Mouse (Mus musculus) intestine, embryonic 15.5 days (tissue): ENCODE measurements at regions not wholly inside any gene's neighbourhood (a gene's known extent, or its start where the extent isn't known, plus 50 kb on each side); places are given as distances from the start of the nearest gene placed in this dataset.
A peak's percentile ranks its signal among the peaks of the same experiment; 100 is the strongest.

Experiments used
- ATAC-seq: fragments of 200-750 bp; cut with Nextera tagmentation; 2 replicates; pipeline ENCODE4 v1.8.0; 2017; ENCODE audit warnings: moderate TSS enrichment, moderate library complexity
- H3K27ac ChIP-seq: fragments of 300-500 bp; sonication (generic); 2 replicates; pipeline ENCODE4 v1.5.1; 2015; ENCODE audit warnings: mild to moderate bottlenecking, inconsistent platforms
- H3K27me3 ChIP-seq: fragments of 300-500 bp; sonication (generic); replicated peaks from 2 replicates; pipeline ENCODE4 v1.6.1; 2015; ENCODE audit warnings: inconsistent platforms
- H3K36me3 ChIP-seq: fragments of 300-500 bp; sonication (generic); 2 replicates; pipeline ENCODE4 v1.6.1; 2015; ENCODE audit warnings: inconsistent platforms
- H3K4me1 ChIP-seq: fragments of 300-500 bp; sonication (generic); replicated peaks from 2 replicates; pipeline ENCODE4 v1.6.1; 2015; ENCODE audit warnings: inconsistent platforms
- H3K4me2 ChIP-seq: fragments of 300-500 bp; sonication (generic); replicated peaks from 2 replicates; pipeline ENCODE4 v1.6.1; 2015; ENCODE audit warnings: mild to moderate bottlenecking, inconsistent platforms
- H3K4me3 ChIP-seq: fragments of 300-500 bp; sonication (generic); replicated peaks from 2 replicates; pipeline ENCODE4 v1.5.1; 2015; ENCODE audit warnings: inconsistent platforms
- H3K9ac ChIP-seq: fragments of 300-500 bp; sonication (generic); 2 replicates; pipeline ENCODE4 v1.6.1; 2015; ENCODE audit warnings: inconsistent platforms
- H3K9me3 ChIP-seq: fragments of 300-500 bp; sonication (generic); 2 replicates; pipeline ENCODE4 v1.6.1; 2016; ENCODE audit warnings: inconsistent platforms
- WGBS: fragments of 180-500 bp; shearing (Covaris S2); methylation state at CpG from one replicate; pipeline ENCODE4 v1.1.7; 2015; 5-methylcytosine and 5-hydroxymethylcytosine counted together

DNA sequence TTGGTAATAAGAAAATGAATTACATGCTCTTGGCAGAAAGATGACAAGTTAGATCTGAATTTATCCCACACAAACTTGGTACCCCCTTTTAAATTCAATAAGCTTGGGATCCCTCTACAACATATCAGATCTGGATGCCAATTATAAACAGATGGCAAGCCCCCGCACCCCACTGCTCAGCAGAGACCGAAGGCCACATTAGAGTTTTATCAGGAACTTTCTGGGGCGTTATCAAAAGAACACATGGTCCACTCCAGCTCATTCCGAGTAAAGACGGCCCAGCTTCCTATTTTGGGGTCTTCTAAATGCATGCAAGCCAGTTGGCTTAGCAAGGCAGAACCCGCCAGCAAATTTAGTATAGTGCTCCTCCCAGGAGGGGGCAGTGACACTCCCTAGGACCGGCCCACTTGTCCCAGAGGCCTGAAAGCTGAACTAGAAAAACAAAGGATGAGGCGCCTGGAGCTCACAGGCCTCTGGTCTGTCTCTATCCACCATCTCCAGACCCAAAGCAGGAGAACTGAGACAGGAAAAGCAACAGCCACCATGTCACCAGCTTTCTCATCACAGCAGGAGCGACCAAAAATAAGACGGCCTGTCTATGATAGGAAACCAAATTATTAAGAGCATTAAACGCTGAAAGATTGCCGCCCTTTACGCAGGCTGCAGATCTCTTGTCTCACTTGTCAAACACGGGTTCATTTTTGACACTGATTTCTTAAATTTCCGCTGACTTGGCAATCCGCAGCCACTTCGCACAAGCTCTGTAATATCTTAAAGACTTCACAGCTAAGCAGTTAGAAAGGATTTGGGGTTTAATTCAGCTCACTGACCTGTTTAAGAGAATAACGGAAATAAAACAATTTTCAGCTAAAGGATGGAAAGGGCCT, 117.2 kb upstream of the Satb2 start:
- no peaks in the 10 kb centered on the region for H3K27me3 ChIP-seq
- ATAC-seq, result no peak
- H3K4me1 ChIP-seq, result no peaks in the 10 kb centered on the region; the same call in 1 of the 2 replicates
- no peak overlapping the region for H3K4me3 ChIP-seq
- WGBS, result 64% methylated on average over 18 of the region's 18 CpGs
- H3K9ac ChIP-seq, result no peak overlapping the region
- H3K4me2 ChIP-seq, result no peak overlapping the region
- H3K9me3 ChIP-seq, result no peaks in the 10 kb centered on the region
- no peaks in the 10 kb centered on the region for H3K36me3 ChIP-seq
- no peak overlapping the region for H3K27ac ChIP-seq

- Histone ChIP-seq H3K4me2 (no peak overlapping the region), H3K4me1 (no peaks in the 10 kb centered on the region; the same call in 1 of the 2 replicates), H3K36me3 (no peaks in the 10 kb centered on the region), H3K9ac (no peak overlapping the region), H3K27ac (no peak overlapping the region), H3K9me3 (no peaks in the 10 kb centered on the region), H3K4me3 (no peak overlapping the region), H3K27me3 (no peaks in the 10 kb centered on the region)
- peak; percentile 12; the same call in 1 of the 2 replicates for ATAC-seq
- 47% methylated on average over 4 of the region's 4 CpGs for WGBS
Measured at GRCm38 (mm10) chr1:57096248-57096600, 117.8 kb upstream of the Satb2 start.

GRCm38 (mm10) chr1:57096740-57097139, 118.3 kb upstream of the Satb2 start:
- Histone ChIP-seq H3K27ac (no peak overlapping the region), H3K4me2 (no peak overlapping the region), H3K9me3 (no peaks in the 10 kb centered on the region), H3K36me3 (no peaks in the 10 kb centered on the region), H3K4me1 (no peaks in the 10 kb centered on the region; the same call in 1 of the 2 replicates), H3K4me3 (no peak overlapping the region), H3K9ac (no peak overlapping the region), H3K27me3 (no peaks in the 10 kb centered on the region)
- ATAC-seq, result no peak
- WGBS, result 50% methylated on average over 8 of the region's 8 CpGs

DNA sequence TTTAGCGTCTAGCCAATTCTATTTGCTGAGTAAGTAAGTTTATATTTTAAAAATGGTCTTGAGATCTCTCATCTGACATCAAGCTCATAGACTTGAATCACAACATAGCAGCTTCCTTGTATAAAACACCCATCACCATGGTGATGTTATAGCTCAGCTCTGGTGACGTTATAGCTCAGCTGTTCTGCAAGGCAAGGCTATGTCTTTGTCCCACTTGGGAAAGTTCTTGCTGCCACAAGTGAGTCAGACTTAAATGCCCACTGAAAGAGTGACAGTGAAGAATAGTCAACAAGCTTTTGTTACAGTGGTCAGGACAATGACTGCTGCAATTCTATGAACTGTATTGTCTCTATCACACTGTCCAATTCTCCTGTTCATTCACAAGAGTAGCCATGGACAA, 122.2 kb upstream of the Satb2 start:
- H3K27me3 ChIP-seq, result no peaks in the 10 kb centered on the region
- no peak overlapping the region for H3K4me2 ChIP-seq
- 71% methylated on average over 2 of the region's 2 CpGs for WGBS
- H3K9me3 ChIP-seq, result no peaks in the 10 kb centered on the region
- ATAC-seq, result no peak
- H3K27ac ChIP-seq, result no peak overlapping the region
- H3K4me1 ChIP-seq, result no peaks in the 10 kb centered on the region; the same call in 1 of the 2 replicates
- no peak overlapping the region for H3K4me3 ChIP-seq
- H3K9ac ChIP-seq, result no peak overlapping the region
- no peaks in the 10 kb centered on the region for H3K36me3 ChIP-seq

GRCm38 (mm10) chr1:57107308-57107707, 128.9 kb upstream of the Satb2 start:
- Histone ChIP-seq H3K9ac (no peak overlapping the region), H3K27me3 (no peaks in the 10 kb centered on the region), H3K27ac (no peak overlapping the region), H3K4me1 (no peaks in the 10 kb centered on the region), H3K9me3 (no peaks in the 10 kb centered on the region), H3K36me3 (no peaks in the 10 kb centered on the region), H3K4me2 (no peak overlapping the region), H3K4me3 (no peak overlapping the region)
- ATAC-seq, result no peak
- 66% methylated on average over 10 of the region's 10 CpGs for WGBS

DNA sequence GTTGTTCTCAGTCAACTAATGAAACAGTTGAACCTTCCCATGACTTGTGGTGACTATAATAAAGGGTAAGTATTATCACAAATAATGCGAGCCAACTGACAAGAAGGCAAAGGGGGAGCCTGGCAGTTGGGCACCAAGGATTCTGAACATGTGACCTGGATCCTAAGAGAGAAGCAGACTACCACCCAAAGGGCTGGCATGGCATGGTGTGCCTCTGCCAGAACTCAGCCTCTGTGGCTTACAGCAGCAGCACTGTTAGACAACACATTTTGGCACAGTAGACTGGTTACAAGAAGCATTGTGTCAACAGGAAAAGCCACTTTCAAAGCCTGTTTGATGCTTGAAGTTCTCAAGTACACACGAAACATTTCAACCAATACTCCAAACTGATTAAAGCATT, 142.2 kb upstream of the Satb2 start:
- Histone ChIP-seq H3K27me3 (no peaks in the 10 kb centered on the region), H3K36me3 (no peaks in the 10 kb centered on the region), H3K27ac (no peak overlapping the region), H3K4me1 (no peaks in the 10 kb centered on the region), H3K9me3 (no peaks in the 10 kb centered on the region), H3K4me3 (no peak overlapping the region), H3K9ac (no peak overlapping the region), H3K4me2 (no peak overlapping the region)
- no peak for ATAC-seq
- 79% methylated on average over 2 of the region's 2 CpGs for WGBS

GRCm38 (mm10) chr1:57144181-57144580, 165.7 kb upstream of the Satb2 start:
- H3K27me3 ChIP-seq, result no peaks in the 10 kb centered on the region
- WGBS, result 75% methylated on average over 3 of the region's 3 CpGs

DNA sequence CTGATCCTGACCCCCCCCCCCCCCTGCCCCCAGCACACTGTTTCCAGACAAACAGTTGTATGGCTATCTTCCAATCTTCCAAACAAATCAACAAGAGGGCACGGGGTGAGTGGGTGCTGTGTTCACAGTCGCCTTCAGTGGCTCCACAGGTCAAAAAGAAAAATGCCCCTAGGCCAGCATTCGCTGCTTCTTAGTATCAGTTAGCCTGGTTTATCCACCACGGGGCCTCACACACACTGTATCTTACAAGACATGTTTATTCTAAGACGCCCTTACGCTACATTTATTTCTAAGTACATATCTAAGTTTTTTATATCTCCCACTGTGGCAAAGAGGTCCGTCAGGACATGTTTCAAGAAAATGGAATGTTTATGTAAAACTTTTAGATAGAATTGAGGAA, 177.4 kb upstream of the Satb2 start:
- H3K27me3 ChIP-seq, result no peaks in the 10 kb centered on the region
- H3K9ac ChIP-seq, result no peak overlapping the region
- no peak overlapping the region for H3K27ac ChIP-seq
- H3K4me3 ChIP-seq, result no peak overlapping the region
- no peak for ATAC-seq
- 64% methylated on average over 7 of the region's 7 CpGs for WGBS
- H3K9me3 ChIP-seq, result no peaks in the 10 kb centered on the region
- H3K4me1 ChIP-seq, result no peaks in the 10 kb centered on the region
- H3K36me3 ChIP-seq, result no peaks in the 10 kb centered on the region
- H3K4me2 ChIP-seq, result no peak overlapping the region

More at GRCm38 (mm10) chr1:57144181-57144580, 165.7 kb upstream of the Satb2 start:
- Histone ChIP-seq H3K4me1 (no peaks in the 10 kb centered on the region), H3K9me3 (no peaks in the 10 kb centered on the region), H3K36me3 (no peaks in the 10 kb centered on the region), H3K9ac (no peak overlapping the region), H3K4me3 (no peak overlapping the region), H3K27ac (no peak overlapping the region), H3K4me2 (no peak overlapping the region)
- no peak for ATAC-seq

GRCm38 (mm10) chr1:57164443-57164842, 186.0 kb upstream of the Satb2 start:
- H3K27ac ChIP-seq, result no peak overlapping the region
- no peaks in the 10 kb centered on the region for H3K27me3 ChIP-seq
- no peak overlapping the region for H3K4me2 ChIP-seq
- H3K4me1 ChIP-seq, result no peaks in the 10 kb centered on the region
- H3K36me3 ChIP-seq, result no peaks in the 10 kb centered on the region
- H3K9ac ChIP-seq, result no peak overlapping the region
- no peaks in the 10 kb centered on the region for H3K9me3 ChIP-seq
- ATAC-seq, result no peak
- WGBS, result 98% methylated on average over 1 of the region's 1 CpGs
- H3K4me3 ChIP-seq, result no peak overlapping the region

- H3K27ac ChIP-seq, result no peak overlapping the region
- no peak overlapping the region for H3K4me2 ChIP-seq
- H3K4me1 ChIP-seq, result no peaks in the 10 kb centered on the region
- H3K9ac ChIP-seq, result no peak overlapping the region
- no peaks in the 10 kb centered on the region for H3K9me3 ChIP-seq
- no peaks in the 10 kb centered on the region for H3K27me3 ChIP-seq
- no peak for ATAC-seq
- H3K36me3 ChIP-seq, result no peaks in the 10 kb centered on the region
- 54% methylated on average over 10 of the region's 10 CpGs for WGBS
- no peak overlapping the region for H3K4me3 ChIP-seq
Measured at GRCm38 (mm10) chr1:57174289-57174890, 195.9 kb upstream of the Satb2 start.

GRCm38 (mm10) chr1:57188796-57189319, 188.6 kb upstream of the 1700066M21Rik start:
- no peaks in the 10 kb centered on the region for H3K36me3 ChIP-seq
- no peak overlapping the region for H3K27ac ChIP-seq
- no peak for ATAC-seq
- H3K4me1 ChIP-seq, result no peaks in the 10 kb centered on the region
- H3K27me3 ChIP-seq, result no peaks in the 10 kb centered on the region
- H3K9ac ChIP-seq, result no peak overlapping the region
- H3K4me2 ChIP-seq, result no peak overlapping the region
- no peak overlapping the region for H3K4me3 ChIP-seq
- no peaks in the 10 kb centered on the region for H3K9me3 ChIP-seq
- 84% methylated on average over 5 of the region's 5 CpGs for WGBS

DNA sequence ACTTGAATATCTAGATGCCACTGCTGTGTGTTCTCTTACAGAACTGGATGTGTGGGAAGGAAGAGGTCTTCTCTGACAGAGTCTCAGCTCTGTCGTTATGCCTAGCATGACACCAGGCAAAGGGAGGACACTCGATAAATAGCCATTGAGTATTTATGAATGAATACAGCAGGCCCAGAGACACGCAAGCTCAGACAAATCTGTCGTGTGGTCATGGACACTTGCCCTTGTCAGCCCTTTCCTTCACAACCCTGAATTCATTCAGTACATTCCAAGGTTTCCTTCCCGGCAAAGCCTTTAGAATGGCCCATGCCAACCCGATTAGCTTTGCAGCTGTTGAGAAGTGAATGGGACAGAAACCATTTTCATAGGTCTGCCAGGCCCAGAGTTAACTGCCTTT, 176.1 kb upstream of the 1700066M21Rik start:
- Histone ChIP-seq H3K9me3 (no peaks in the 10 kb centered on the region), H3K9ac (no peak overlapping the region), H3K4me3 (no peak overlapping the region), H3K27me3 (no peaks in the 10 kb centered on the region), H3K4me1 (0 out of 2 replicates have a peak, but pooled peaks cover 4% of the 10 kb centered on the region), H3K36me3 (no peaks in the 10 kb centered on the region), H3K27ac (no peak overlapping the region), H3K4me2 (no peak overlapping the region)
- ATAC-seq, result no peak
- WGBS, result 56% methylated on average over 6 of the region's 6 CpGs
